Mouse (Mus musculus) gastrocnemius, postnatal 4 days (tissue): ENCODE measurements around the gene Lmntd2. TPM values are rescaled to one million over a fixed set of nuclear protein-coding genes. Genes with fewer than 3 reads are reported as not detected.

Experiments
- DNase-seq, 2 experiments: peaks; one replicate each; pipeline ENCODE4 v3.0.0; 2021 to 2022; ENCODE audit warnings: low spot score in 2 of 2, mixed read lengths in 2 of 2
- total RNA-seq, 2 experiments: library from RNA; stranded (reverse); gene quantifications; 2 replicates each; pipeline ENCODE4 v1.2.3; 2021

The Lmntd2 gene
- total RNA-seq, 2 experiments from 2014 or later, result not detected

GRCm38 (mm10) chr7:141216894-141217293, 3.0 kb upstream of the Lmntd2 start:
- DNase-seq, result no peak

- no peak for DNase-seq
Measured at GRCm38 (mm10) chr7:141215880-141216733, 2.2 kb upstream of the Lmntd2 start.

DNA sequence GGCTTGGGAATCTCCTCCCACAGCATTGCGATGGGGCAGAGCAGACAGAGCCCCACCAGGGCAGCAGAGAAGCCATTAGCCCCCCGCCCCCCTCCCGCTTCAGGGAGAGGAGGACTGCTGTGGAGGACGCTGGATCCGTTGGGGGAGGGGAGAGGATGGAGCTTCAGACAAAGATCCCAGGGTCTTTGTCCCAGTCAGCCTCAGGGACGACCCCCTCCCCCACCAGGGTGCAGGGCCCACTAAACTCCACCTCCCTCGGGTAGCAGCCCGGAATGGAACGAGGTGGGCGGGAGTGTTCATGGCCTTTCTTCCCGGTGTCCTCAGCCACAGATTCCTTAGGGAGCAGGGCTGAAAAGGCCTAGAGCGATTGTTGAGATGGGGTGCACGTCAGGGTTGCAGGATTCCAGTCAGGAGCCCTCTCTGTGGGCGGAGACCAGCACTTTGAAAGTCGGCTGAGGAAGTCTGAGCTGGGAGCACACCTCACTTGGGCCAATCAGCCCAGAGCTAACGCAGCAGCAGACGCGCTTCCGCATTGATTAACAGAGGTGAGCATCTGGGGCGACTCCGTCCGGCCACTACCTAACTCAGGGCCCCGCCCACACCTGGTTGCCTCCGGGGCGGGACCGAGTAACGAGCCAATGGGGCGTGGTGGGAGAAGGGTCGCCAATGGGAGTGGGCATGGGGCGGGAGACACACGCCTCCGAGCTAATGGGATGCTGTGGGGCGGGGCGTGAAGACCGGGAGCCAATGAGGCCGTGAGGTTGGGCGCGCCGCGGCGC, 1.4 kb upstream of the Lmntd2 start, which contains the start of gene Rassf7:
TSS of gene Rassf7 (plus strand) at position 760 of the 779 bp plus-strand sequence.
- DNase-seq, result peak; percentile 62 to 82

DNA sequence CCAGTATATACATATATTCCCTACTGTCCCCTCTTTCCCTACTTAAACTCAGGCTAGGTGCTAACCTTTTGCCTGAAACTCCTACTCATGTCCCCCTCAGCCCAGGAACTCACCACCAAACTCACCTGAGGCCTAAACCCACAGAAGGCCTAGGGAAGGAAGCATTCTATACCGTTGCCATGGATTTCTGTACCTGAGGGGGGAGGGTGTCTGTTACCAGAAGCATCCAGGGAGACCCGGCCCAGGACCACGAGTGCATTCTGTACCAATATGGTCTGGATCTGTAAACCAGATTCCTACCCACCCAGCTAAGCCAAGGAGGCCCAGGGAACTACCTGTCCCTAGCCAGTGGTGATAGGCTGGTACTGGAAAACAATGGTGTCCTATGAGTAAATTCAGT, 430 bp upstream of the Lmntd2 start:
- no peak for DNase-seq

GRCm38 (mm10) chr7:141213133-141213532, 747 bp downstream of the Lmntd2 start:
- no peak for DNase-seq

GRCm38 (mm10) chr7:141210606-141211131, 3.2 kb downstream of the Lmntd2 start:
- no peak for DNase-seq

- DNase-seq, result no peak
Measured at GRCm38 (mm10) chr7:141210137-141210536, 3.7 kb downstream of the Lmntd2 start.

- DNase-seq, result no peak
Measured at GRCm38 (mm10) chr7:141209526-141209925, 4.4 kb downstream of the Lmntd2 start.

GRCm38 (mm10) chr7:141206182-141206937, 7.5 kb downstream of the Lmntd2 start:
- no peak for DNase-seq

DNA sequence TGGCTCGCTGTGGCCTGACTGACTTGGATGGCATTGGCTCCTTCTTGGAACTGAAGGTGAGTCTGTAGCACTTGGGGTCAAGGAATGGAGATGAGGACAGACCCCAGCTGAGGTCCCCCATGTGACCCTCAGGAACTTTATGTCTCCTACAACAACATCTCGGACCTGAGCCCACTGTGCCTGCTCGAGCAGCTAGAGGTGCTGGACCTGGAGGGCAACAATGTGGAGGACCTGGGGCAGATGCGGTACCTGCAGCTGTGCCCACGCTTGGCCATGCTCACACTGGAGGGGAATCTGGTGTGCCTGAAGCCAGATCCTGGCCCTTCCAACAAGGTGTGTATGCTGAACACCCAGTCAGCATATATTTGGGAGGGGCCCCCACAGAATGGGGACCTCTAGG, 8.4 kb downstream of the Lmntd2 start:
- DNase-seq, result no peak

- DNase-seq, result no peak
Measured at GRCm38 (mm10) chr7:141204546-141204945, 9.3 kb downstream of the Lmntd2 start.

DNA sequence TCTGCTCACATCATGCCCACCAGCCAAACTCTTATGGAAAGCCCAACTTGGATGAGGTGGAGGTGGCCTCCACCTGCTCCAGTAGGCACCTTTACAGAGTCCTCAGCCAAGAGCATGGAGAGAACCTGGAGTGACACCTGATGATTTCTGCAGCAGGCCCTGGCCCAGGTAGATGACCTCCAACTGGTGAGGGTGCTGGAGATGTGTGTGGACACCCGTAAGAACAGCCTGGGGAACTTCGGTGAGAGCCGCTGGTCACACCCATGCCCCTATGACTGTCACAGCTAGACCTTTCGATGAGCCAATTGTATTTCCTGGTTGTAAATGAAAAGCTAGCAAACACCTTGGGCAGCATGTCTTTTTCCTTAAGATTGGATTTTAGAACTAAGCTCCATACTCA, 15.8 kb downstream of the Lmntd2 start:
- DNase-seq, result no peak

GRCm38 (mm10) chr7:141196619-141197282, 17.1 kb downstream of the Lmntd2 start:
- DNase-seq, result peak in 1 of 2 experiments; percentile 8

DNA sequence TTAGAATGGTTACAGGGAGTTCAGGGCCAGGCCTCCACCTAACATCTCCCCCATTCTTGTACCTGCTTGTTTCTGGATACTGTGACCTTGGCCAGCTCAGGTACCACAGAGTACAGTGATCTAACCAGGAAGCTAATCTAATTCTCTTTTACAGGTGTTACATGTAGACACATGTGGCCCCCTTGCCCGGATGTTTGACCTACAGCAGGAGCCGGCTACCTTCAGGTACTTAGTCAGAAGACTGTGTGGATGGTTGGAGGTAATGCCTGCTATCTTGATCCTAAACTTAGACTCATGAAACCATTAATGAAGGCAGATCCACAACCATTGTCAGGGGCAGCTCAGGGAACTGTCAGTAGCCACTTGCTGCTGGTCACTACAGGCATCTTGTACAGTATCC, 18.1 kb downstream of the Lmntd2 start:
- no peak for DNase-seq

GRCm38 (mm10) chr7:141194830-141195229, 19.1 kb downstream of the Lmntd2 start:
- DNase-seq, result peak; percentile 67 to 85

- no peak for DNase-seq
Measured at GRCm38 (mm10) chr7:141194409-141194808, 19.5 kb downstream of the Lmntd2 start.

DNA sequence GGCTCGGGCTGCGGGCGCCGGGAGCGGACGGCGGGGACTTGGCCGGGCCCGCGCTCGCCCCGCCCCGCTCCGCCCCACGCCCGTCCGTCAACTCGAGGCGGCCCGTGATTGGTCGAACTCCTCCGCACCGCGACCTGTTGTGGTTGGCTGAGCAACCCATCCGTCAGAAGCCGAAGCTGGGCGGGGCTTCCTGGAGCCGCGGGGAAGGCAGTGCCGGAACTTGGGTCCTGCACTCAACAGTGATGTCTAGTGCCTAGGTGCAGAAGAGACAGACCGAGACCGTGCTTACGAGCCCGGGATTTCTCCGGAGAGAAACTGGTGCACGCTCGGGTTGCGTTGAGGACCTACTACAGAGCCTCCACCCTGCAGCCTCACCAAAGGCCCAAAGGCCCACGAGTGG, 19.9 kb downstream of the Lmntd2 start, which contains the start of the genes Hras and Lrrc56:
TSS of gene Hras (minus strand) at position 58 of the 400 bp plus-strand sequence.
TSS of gene Lrrc56 (plus strand) at position 210 of the 400 bp plus-strand sequence.
- DNase-seq, result peak; percentile 97 to 98

GRCm38 (mm10) chr7:141193348-141193856, 20.5 kb downstream of the Lmntd2 start:
- peak in 1 of 2 experiments; percentile 58 for DNase-seq

DNA sequence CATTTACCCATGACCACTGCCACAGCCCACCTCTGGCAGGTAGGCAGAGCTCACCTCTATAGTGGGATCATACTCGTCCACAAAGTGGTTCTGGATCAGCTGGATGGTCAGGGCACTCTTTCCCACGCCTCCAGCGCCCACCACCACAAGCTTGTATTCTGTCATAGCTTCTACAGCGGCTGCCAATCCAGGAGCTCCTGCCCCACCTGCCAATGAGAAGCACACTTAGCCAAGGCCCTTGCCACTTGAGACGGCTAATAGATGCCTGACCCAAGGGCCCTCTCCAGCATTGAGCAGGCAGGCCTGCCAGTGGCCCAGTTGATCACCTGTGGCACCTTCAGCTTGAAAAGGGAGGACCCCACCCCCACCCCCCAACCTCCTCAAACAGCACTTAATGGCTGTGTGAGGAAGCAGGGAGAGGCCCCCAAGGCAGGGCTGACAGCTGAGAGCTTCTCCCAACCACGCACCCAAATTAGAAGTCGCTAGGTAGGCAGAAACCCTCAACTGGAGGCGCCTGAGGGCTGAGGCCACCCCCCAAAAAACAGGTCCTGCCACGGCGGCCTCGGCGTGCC, 21.0 kb downstream of the Lmntd2 start:
- DNase-seq, result no peak
